Mouse (Mus musculus) heart, adult 2 months (tissue): ENCODE measurements at regions not wholly inside any gene's neighbourhood (a gene's known extent, or its start where the extent isn't known, plus 50 kb on each side); places are given as distances from the start of the nearest gene placed in this dataset.

ENCODE experiments used
- DNase-seq, 2 experiments: peaks; one replicate each; pipeline ENCODE4 v3.0.0; 2021
- H3K27ac ChIP-seq: fragments of 200-600 bp; 2 replicates; pipeline ENCODE4 v1.8.1; 2022
- H3K27me3 ChIP-seq: fragments of 200-500 bp; 2 replicates; pipeline ENCODE4 v1.6.1; 2012; ENCODE audit warnings: mild to moderate bottlenecking, low read length, inconsistent platforms, mixed read lengths; ENCODE audit not compliant: control insufficient read depth, insufficient read depth
- H3K36me3 ChIP-seq: fragments of 200-500 bp; 2 replicates; pipeline ENCODE4 v1.6.1; 2012; ENCODE audit warnings: low read length, inconsistent platforms; ENCODE audit not compliant: control insufficient read depth, insufficient read depth
- H3K4me1 ChIP-seq: fragments of 200-500 bp; 2 replicates; pipeline ENCODE4 v1.6.1; 2011; ENCODE audit warnings: low read length; ENCODE audit not compliant: control insufficient read depth, insufficient read depth
- H3K4me3 ChIP-seq: fragments of 200-600 bp; 2 replicates; pipeline ENCODE4 v1.8.1; 2022
- H3K79me2 ChIP-seq: fragments of 200-500 bp; replicated peaks from 2 replicates; pipeline ENCODE4 v1.6.1; 2012; ENCODE audit warnings: mild to moderate bottlenecking, inconsistent platforms, low read length, moderate library complexity, mixed read lengths; ENCODE audit not compliant: control insufficient read depth, insufficient read depth
- H3K9ac ChIP-seq: fragments of 200-500 bp; 2 replicates; pipeline ENCODE4 v1.6.1; 2012; ENCODE audit warnings: low read depth, mild to moderate bottlenecking, control low read depth, inconsistent platforms, low read length, mixed read lengths
- CTCF ChIP-seq: fragments of 200-600 bp; IDR thresholded peaks from 2 replicates; pipeline ENCODE4 v1.8.1; 2022; ENCODE audit warnings: antibody characterized with exemption, mild to moderate bottlenecking, moderate library complexity
- EP300 ChIP-seq: fragments of 200-500 bp; IDR thresholded peaks from 2 replicates; pipeline ENCODE4 v1.6.1; 2011; ENCODE audit warnings: low read depth, low read length, control low read depth; ENCODE audit not compliant: insufficient read depth
- POLR2A ChIP-seq: fragments of 200-500 bp; IDR thresholded peaks from 2 replicates; pipeline ENCODE4 v1.6.1; 2011; ENCODE audit warnings: mild to moderate bottlenecking, low read depth, low read length, control low read depth; ENCODE audit not compliant: insufficient read depth
- WGBS: fragments of 180-500 bp; shearing (Covaris S2); methylation state at CpG from one replicate; pipeline ENCODE4 v1.1.7; 2018; 5-methylcytosine and 5-hydroxymethylcytosine counted together
- intact Hi-C: fragments of 180-260 bp; cut with DNase I; formaldehyde crosslinking; loops from one replicate; pipeline ENCODE4 v1.15.1; 2025

- peak in 1 of 2 experiments; percentile 21 for DNase-seq
- peak overlapping the region; percentile 69 for H3K27ac ChIP-seq
- peaks cover 9% of the 10 kb centered on the region for H3K36me3 ChIP-seq
- peaks cover 14% of the 10 kb centered on the region for H3K4me1 ChIP-seq
- no peaks in the 10 kb centered on the region for H3K27me3 ChIP-seq
- no peak overlapping the region for H3K4me3 ChIP-seq
- TF ChIP-seq EP300: no peak
- no peak for TF ChIP-seq POLR2A
- intact Hi-C loops: loop anchor here (2.0 to 5.0 kb wide), 3 partner anchors 24 to 109 kb away; no protein-coding TSS in a partner anchor
- no peaks in the 10 kb centered on the region for H3K79me2 ChIP-seq
- 40% methylated on average over 6 of the region's 6 CpGs for WGBS
- H3K9ac ChIP-seq: no peak overlapping the region
These were observed 106.1 kb upstream of the Nck2 start for GRCm38 (mm10) chr1:43338096-43338915.

- intact Hi-C loops: no loop called here
- no peak overlapping the region for H3K9ac ChIP-seq
- no peak overlapping the region for H3K4me3 ChIP-seq
- H3K27me3 ChIP-seq: no peaks in the 10 kb centered on the region
- peaks cover 12% of the 10 kb centered on the region for H3K4me1 ChIP-seq
- 53% methylated on average over 2 of the region's 2 CpGs for WGBS
- peaks cover 9% of the 10 kb centered on the region for H3K36me3 ChIP-seq
- no peaks in the 10 kb centered on the region for H3K79me2 ChIP-seq
- TF ChIP-seq CTCF (no peak), EP300 (no peak), POLR2A (no peak)
- DNase-seq: no peak
- H3K27ac ChIP-seq: peak overlapping the region; percentile 49
These were observed 101.5 kb upstream of the Nck2 start for GRCm38 (mm10) chr1:43342848-43343247.

- Histone ChIP-seq H3K9ac (no peak overlapping the region), H3K79me2 (no peaks in the 10 kb centered on the region), H3K27me3 (no peaks in the 10 kb centered on the region), H3K4me3 (no peak overlapping the region), H3K4me1 (peaks cover 10% of the 10 kb centered on the region), H3K27ac (no peak overlapping the region; the same call in 1 of the 2 replicates), H3K36me3 (peaks cover 5% of the 10 kb centered on the region; the same call in 1 of the 2 replicates)
- whole genome bisulfite sequencing: 62% methylated on average over 2 of the region's 2 CpGs
- intact Hi-C loops: no loop called here
- TF ChIP-seq EP300 (no peak), POLR2A (no peak), CTCF (no peak)
- DNase-seq: no peak
These were observed 101.0 kb upstream of the Nck2 start for GRCm38 (mm10) chr1:43343410-43343809.

GRCm38 (mm10) chr1:43344001-43344400 lies 100.4 kb upstream of the Nck2 start:
- Histone ChIP-seq H3K4me1 (peaks cover 9% of the 10 kb centered on the region), H3K36me3 (peaks cover 5% of the 10 kb centered on the region; the same call in 1 of the 2 replicates), H3K27ac (no peak overlapping the region), H3K79me2 (no peaks in the 10 kb centered on the region), H3K4me3 (no peak overlapping the region), H3K9ac (no peak overlapping the region), H3K27me3 (no peaks in the 10 kb centered on the region)
- no peak for TF ChIP-seq EP300
- TF ChIP-seq POLR2A: no peak
- no peak for TF ChIP-seq CTCF
- 86% methylated on average over 5 of the region's 5 CpGs for WGBS
- no peak for DNase-seq
- intact Hi-C loops: no loop called here

- no peak overlapping the region for H3K4me3 ChIP-seq
- H3K79me2 ChIP-seq: no peaks in the 10 kb centered on the region
- intact Hi-C loops: no loop called here
- no peaks in the 10 kb centered on the region for H3K36me3 ChIP-seq
- TF ChIP-seq POLR2A (no peak), EP300 (no peak), CTCF (no peak)
- H3K4me1 ChIP-seq: peaks cover 6% of the 10 kb centered on the region
- no peak overlapping the region for H3K9ac ChIP-seq
- H3K27me3 ChIP-seq: no peaks in the 10 kb centered on the region
- WGBS: 79% methylated on average over 4 of the region's 4 CpGs
- no peak for DNase-seq
- H3K27ac ChIP-seq: no peak overlapping the region
These were observed 97.2 kb upstream of the Nck2 start for GRCm38 (mm10) chr1:43347152-43347551.

GRCm38 (mm10) chr1:43349966-43350365 lies 94.4 kb upstream of the Nck2 start:
- H3K79me2 ChIP-seq: no peaks in the 10 kb centered on the region
- H3K36me3 ChIP-seq: no peaks in the 10 kb centered on the region
- WGBS: 89% methylated on average over 3 of the region's 3 CpGs
- TF ChIP-seq POLR2A (no peak), EP300 (no peak), CTCF (no peak)
- no peaks in the 10 kb centered on the region for H3K4me1 ChIP-seq
- DNase-seq: no peak
- H3K4me3 ChIP-seq: no peak overlapping the region
- no peak overlapping the region for H3K27ac ChIP-seq
- H3K9ac ChIP-seq: no peak overlapping the region
- intact Hi-C loops: no loop called here
- no peaks in the 10 kb centered on the region for H3K27me3 ChIP-seq
